Mouse (Mus musculus) spleen, adult 2 months (tissue): ENCODE results near the gene Fkbp4. TPM values are rescaled to one million over a fixed set of nuclear protein-coding genes. Genes with fewer than 3 reads are reported as not detected.

ENCODE experiments used
- DNase-seq, 2 experiments: peaks; one replicate each; pipeline versions ENCODE4 v3.0.0 to v3.0.0-alpha.2; 2012 to 2021; ENCODE audit warnings: low spot score in 2 of 2, low read depth in 1 of 2
- H3K27ac ChIP-seq: fragments of 200-500 bp; 2 replicates; pipeline ENCODE4 v1.5.1; 2012; ENCODE audit warnings: low read length, inconsistent platforms; ENCODE audit not compliant: insufficient read depth
- H3K27me3 ChIP-seq: fragments of 200-500 bp; 2 replicates; pipeline ENCODE4 v1.6.1; 2012; ENCODE audit warnings: mild to moderate bottlenecking, moderate library complexity, low read length, inconsistent platforms; ENCODE audit not compliant: control insufficient read depth, insufficient read depth
- H3K36me3 ChIP-seq: fragments of 200-500 bp; 2 replicates; pipeline ENCODE4 v1.6.1; 2012; ENCODE audit warnings: mild to moderate bottlenecking, low read length, inconsistent platforms; ENCODE audit not compliant: control insufficient read depth, insufficient read depth
- H3K4me1 ChIP-seq: fragments of 200-500 bp; 2 replicates; pipeline ENCODE4 v1.6.1; 2011; ENCODE audit warnings: inconsistent platforms; ENCODE audit not compliant: control insufficient read depth, insufficient read depth, insufficient read length
- H3K4me3 ChIP-seq: fragments of 200-500 bp; 2 replicates; pipeline ENCODE4 v1.5.1; 2011; ENCODE audit warnings: mild to moderate bottlenecking, inconsistent platforms; ENCODE audit not compliant: insufficient read depth, insufficient read length; ENCODE audit errors: extremely low read depth
- CTCF ChIP-seq: fragments of 200-500 bp; IDR thresholded peaks from 2 replicates; pipeline ENCODE4 v1.5.1; 2011; ENCODE audit warnings: mild to moderate bottlenecking, inconsistent platforms; ENCODE audit not compliant: insufficient read depth, insufficient read length, insufficient replicate concordance; ENCODE audit errors: extremely low read depth
- POLR2A ChIP-seq: fragments of 200-500 bp; IDR thresholded peaks from 2 replicates; pipeline ENCODE4 v1.6.1; 2011; ENCODE audit warnings: low read depth, low read length, inconsistent platforms
- WGBS: fragments of 180-500 bp; shearing (Covaris S2); methylation state at CpG from one replicate; pipeline ENCODE4 v1.1.7; 2018; 5-methylcytosine and 5-hydroxymethylcytosine counted together
- polyA plus RNA-seq: library from polyadenylated mRNA; depleted of rRNA; stranded (reverse); fragments of >200 nt; gene quantifications from 2 replicates; pipeline ENCODE4 v1.2.3, GENCODE M21; 2012

Gene Fkbp4
- polyA plus RNA-seq, 1 experiment: 46.3 TPM

GRCm38 (mm10) chr6:128427571-128427970 is 10.9 kb downstream of the Fkbp4 start:
- WGBS: 93% methylated on average over 5 of the region's 5 CpGs
- DNase-seq: no peak
- no peak for TF ChIP-seq CTCF
- TF ChIP-seq POLR2A: no peak

GRCm38 (mm10) chr6:128425046-128425445 is 13.4 kb downstream of the Fkbp4 start:
- Histone ChIP-seq H3K4me1 (peaks cover 2% of the 10 kb centered on the region; the same call in 1 of the 2 replicates), H3K36me3 (no peaks in the 10 kb centered on the region), H3K27me3 (no peaks in the 10 kb centered on the region), H3K27ac (0 out of 2 replicates have a peak overlapping the region, but pooled peaks have one; percentile 96), H3K4me3 (peak overlapping the region; percentile 74)
- TF ChIP-seq CTCF (no peak), POLR2A (no peak)
- WGBS: 30% methylated on average over 9 of the region's 9 CpGs
- DNase-seq: no peak

More at GRCm38 (mm10) chr6:128427571-128427970, 10.9 kb downstream of the Fkbp4 start:
- Histone ChIP-seq H3K27ac (no peak overlapping the region), H3K4me1 (peaks cover 2% of the 10 kb centered on the region; the same call in 1 of the 2 replicates), H3K4me3 (no peak overlapping the region), H3K27me3 (no peaks in the 10 kb centered on the region), H3K36me3 (peaks cover 19% of the 10 kb centered on the region)

DNA sequence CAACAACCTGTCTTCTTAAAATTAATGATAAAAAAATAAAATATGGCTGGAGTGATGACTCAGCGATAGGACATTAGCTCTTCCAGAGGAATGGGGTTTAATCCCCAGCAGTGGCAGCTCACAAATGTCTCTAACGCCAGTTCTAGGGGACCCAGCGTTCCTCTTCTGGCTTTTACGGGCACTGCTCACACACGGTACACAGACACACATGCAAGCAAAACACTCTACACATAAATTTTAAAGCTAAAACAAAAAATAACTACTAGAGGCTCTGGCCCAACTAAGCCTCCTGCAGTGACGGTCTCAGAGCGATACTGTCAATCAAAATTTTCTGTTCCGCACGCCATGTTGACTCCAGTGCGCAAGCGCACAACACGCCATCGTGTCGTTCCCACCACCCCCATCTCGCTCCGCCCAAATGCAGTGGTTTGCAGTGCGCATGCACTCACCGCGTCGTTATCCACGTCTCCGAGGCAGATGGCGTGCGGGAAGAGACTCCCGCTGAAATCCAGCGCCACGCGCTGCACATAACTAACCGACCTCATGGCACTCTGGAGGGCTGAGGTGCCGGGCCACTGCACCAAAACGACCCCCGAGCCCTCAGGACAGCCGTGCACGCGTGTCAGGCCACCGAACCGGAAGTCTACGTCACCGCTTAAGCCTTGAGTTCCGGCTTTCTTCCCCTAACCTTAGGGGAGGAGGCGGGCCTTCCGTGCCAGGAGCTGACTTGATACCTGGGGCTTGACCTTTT is 14.0 kb downstream of the Fkbp4 start, which contains the start of gene Itfg2:
TSS of gene Itfg2 (minus strand) at position 663 of the 751 bp plus-strand sequence.
- peak within 1 kb of the TSS; percentile 74 for H3K4me3 ChIP-seq
- no peaks in the 10 kb centered on the region for H3K27me3 ChIP-seq
- DNase-seq: peak; percentile 92 to 96
- H3K4me1 ChIP-seq: peaks cover 2% of the 10 kb centered on the region; the same call in 1 of the 2 replicates
- no peak for TF ChIP-seq CTCF
- peak; percentile 61 for TF ChIP-seq POLR2A
- no peaks in the 10 kb centered on the region for H3K36me3 ChIP-seq
- under 1% methylated on average over 42 of the region's 42 CpGs for WGBS
- peak within 1 kb of the TSS; percentile 96 for H3K27ac ChIP-seq

DNA sequence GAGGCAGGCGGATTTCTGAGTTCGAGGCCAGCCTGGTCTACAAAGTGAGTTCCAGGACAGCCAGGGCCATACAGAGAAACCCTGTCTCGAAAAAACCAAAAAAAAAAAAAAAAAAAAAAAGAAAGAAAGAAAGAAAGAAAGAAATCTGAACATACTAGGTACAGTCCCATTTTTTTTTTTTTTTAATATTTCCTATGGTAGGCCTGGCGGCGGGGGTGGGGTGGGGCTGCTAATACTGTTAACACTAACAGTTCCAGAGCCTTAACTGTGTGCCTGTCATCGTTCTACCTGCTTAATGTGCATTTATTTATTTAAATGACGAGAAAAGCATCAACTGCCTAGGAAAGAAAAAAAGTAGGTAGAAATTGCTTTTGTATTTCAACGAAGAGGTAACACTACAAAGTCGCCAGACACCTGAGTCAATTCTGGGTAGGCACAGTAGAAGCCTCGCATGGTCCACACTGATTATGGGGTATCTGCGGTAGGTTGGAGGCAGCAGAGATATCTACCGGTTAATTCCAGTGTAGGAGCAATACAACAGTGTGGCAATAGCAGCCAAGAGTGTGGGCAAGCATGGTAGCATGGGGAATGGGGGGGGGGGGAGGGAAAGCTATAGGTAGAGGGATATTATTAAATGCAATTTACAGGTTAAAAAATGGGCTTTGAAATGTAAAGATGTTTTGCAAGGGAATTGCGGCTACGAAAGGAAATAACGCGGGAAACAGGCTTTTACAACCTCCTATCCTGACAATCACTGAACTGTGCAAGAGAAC is 14.8 kb downstream of the Fkbp4 start:
- Histone ChIP-seq H3K27me3 (no peaks in the 10 kb centered on the region), H3K4me1 (peaks cover 2% of the 10 kb centered on the region; the same call in 1 of the 2 replicates), H3K36me3 (no peaks in the 10 kb centered on the region), H3K4me3 (peak overlapping the region; percentile 74), H3K27ac (no peak overlapping the region)
- no peak for DNase-seq
- no peak for TF ChIP-seq POLR2A
- no peak for TF ChIP-seq CTCF
- 43% methylated on average over 16 of the region's 16 CpGs for WGBS

- H3K4me3 ChIP-seq: no peak overlapping the region
- TF ChIP-seq POLR2A (no peak), CTCF (no peak)
- 97% methylated on average over 3 of the region's 3 CpGs for WGBS
Measured at GRCm38 (mm10) chr6:128421480-128421879, 17.0 kb downstream of the Fkbp4 start.

DNA sequence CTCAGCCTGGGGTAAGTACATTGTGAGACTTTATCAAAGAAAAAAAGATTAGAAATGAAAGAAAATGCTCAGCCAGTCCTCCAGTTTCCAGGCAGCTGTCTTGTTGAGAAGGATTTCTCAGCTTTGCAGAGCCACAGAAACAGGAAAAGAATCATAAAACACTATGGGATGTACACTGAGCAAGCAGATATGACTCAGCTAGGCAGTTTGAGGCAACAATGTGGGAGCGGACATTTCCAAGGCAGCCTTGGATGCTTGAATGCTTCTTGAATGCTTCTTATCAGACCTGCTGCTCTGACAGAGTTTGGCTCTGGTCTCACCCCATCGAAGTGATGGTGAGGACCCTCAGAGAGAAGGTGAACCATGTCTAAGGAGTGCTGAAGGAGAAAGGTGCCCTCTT is 17.4 kb downstream of the Fkbp4 start:
- 63% methylated on average over 2 of the region's 2 CpGs for WGBS
- Histone ChIP-seq H3K4me3 (no peak overlapping the region), H3K27ac (no peak overlapping the region), H3K36me3 (no peaks in the 10 kb centered on the region), H3K27me3 (no peaks in the 10 kb centered on the region), H3K4me1 (peaks cover 2% of the 10 kb centered on the region; the same call in 1 of the 2 replicates)
- DNase-seq: no peak
- TF ChIP-seq CTCF (no peak), POLR2A (no peak)

More at GRCm38 (mm10) chr6:128421480-128421879, 17.0 kb downstream of the Fkbp4 start:
- Histone ChIP-seq H3K4me1 (peaks cover 2% of the 10 kb centered on the region; the same call in 1 of the 2 replicates), H3K27ac (no peak overlapping the region), H3K27me3 (no peaks in the 10 kb centered on the region), H3K36me3 (no peaks in the 10 kb centered on the region)
- DNase-seq: no peak

DNA sequence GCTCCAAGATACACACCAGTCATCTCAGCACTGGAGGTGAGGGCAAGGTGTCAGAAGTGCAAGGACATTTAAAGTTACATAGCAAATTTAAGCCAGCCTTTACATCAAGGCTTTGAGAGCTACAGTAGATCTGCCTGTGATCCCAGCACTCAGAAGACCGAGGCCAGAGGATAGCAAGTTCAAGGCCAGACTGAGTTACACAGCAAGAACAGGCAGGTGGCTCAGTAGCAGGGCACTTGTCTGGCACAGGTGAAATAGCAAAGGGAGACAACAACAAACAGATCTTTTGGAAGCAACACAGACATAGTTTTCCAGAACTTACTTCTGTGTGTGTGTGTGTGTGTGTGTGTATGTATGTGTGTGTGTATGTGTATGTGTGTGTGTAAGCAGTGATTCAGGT is 20.4 kb downstream of the Fkbp4 start:
- no peak for DNase-seq
- no peaks in the 10 kb centered on the region for H3K27me3 ChIP-seq
- H3K4me3 ChIP-seq: no peak overlapping the region
- no peak overlapping the region for H3K27ac ChIP-seq
- TF ChIP-seq POLR2A (no peak), CTCF (no peak)
- 83% methylated on average over 1 of the region's 1 CpGs for WGBS
- H3K36me3 ChIP-seq: peaks cover 3% of the 10 kb centered on the region
- H3K4me1 ChIP-seq: no peaks in the 10 kb centered on the region
